Mouse (Mus musculus): ENCODE results near the gene Agtpbp1. TPM values are rescaled to one million over a fixed set of nuclear protein-coding genes. Genes with fewer than 3 reads are reported as not detected.

Agtpbp1 gene
- total RNA-seq, 1 experiment, result 25.0 TPM

DNA sequence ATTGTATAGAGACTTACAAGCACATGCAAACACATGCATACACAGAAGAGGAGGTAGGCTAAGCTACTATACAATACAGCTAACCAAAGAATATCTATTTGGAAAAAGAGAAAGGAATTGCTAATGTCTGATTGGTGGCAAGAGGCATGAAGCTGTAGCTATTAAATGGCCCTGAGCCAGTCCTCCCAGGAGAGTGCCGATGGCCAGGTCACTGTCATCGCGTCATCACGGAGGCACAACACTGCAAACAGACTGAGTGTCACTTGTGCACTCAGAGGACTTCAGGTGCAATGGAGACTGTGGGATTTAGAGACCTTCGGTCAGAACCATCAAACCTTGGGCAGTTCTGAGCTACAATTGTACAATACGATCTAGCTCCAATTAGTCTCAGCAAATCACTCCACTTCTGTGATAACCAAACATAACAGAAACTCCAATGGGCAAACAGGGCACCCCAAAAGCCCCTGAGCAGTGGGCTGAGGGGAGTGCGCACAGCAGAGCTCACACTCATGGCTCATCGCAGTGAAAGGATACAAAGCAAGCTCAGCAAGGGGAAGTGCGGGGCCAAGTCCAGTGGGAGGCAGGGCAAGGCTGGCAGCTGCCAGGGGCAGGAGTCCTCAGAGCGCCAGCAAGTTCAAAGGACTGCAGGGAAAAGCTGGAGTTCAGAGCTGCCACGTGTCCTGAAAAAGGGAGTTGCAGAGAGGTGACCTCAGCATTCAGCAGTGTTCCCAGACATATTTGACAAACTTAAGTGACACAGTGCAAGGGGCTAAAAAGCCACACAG, 130.8 kb downstream of the Agtpbp1 start:
- no peaks in the 10 kb centered on the region for H3K9me3 ChIP-seq (ENCODE audit: control insufficient read depth, insufficient read depth, low read depth, low read length)
- H3K27ac ChIP-seq (ENCODE audit: insufficient read depth, low read depth, low read length, poor library complexity, severe bottlenecking), result no peak overlapping the region
- H3K36me3 ChIP-seq (ENCODE audit: control insufficient read depth, insufficient read depth, low read length, poor library complexity, severe bottlenecking), result peaks cover 2% of the 10 kb centered on the region; the same call in 1 of the 2 replicates
- no peak overlapping the region for H3K9ac ChIP-seq (ENCODE audit: insufficient read depth, low read depth, low read length, poor library complexity, severe bottlenecking)
- no peak for DNase-seq (ENCODE audit: low read depth, low spot score)
- no peak overlapping the region for H3K4me3 ChIP-seq (ENCODE audit: insufficient read depth in 1 of 2, low read depth in 1 of 2, low read length in 2 of 2, poor library complexity in 1 of 2, severe bottlenecking in 1 of 2)
- TF ChIP-seq CHD2 (IDR thresholded peaks at IDR 0.05; ENCODE audit: low read depth, low read length), result no peak
- TF ChIP-seq ZC3H11A (IDR thresholded peaks at IDR 0.05; ENCODE audit: borderline replicate concordance, low read depth, low read length), result no peak
- TF ChIP-seq HCFC1 (IDR thresholded peaks at IDR 0.05; ENCODE audit: borderline replicate concordance, insufficient read depth, low read length), result no peak
- TF ChIP-seq ZNF384 (IDR thresholded peaks at IDR 0.05; ENCODE audit: low read depth, low read length), result no peak
- TF ChIP-seq MAFK (IDR thresholded peaks at IDR 0.05; ENCODE audit: insufficient read depth, low read depth, low read length), result no peak
- no peaks in the 10 kb centered on the region; a peak in 1 of 4 replicates for H3K4me1 ChIP-seq (ENCODE audit: control insufficient read depth in 2 of 2, insufficient read depth in 2 of 2, low read length in 2 of 2, poor library complexity in 1 of 2)
- in situ Hi-C loops (cut with MboI; ENCODE audit: low sequenced_read_pairs in 2 of 2, unreplicated experiment in 2 of 2), result no loop called here

GRCm38 (mm10) chr13:59453582-59453981, 131.4 kb downstream of the Agtpbp1 start:
- H3K27ac ChIP-seq (ENCODE audit: insufficient read depth, low read depth, low read length, poor library complexity, severe bottlenecking), result no peak overlapping the region
- no peak for DNase-seq (ENCODE audit: low read depth, low spot score)
- peaks cover 2% of the 10 kb centered on the region; the same call in 1 of the 2 replicates for H3K36me3 ChIP-seq (ENCODE audit: control insufficient read depth, insufficient read depth, low read length, poor library complexity, severe bottlenecking)
- TF ChIP-seq CHD2 (IDR thresholded peaks at IDR 0.05; ENCODE audit: low read depth, low read length), result no peak
- no peak for TF ChIP-seq ZNF384 (IDR thresholded peaks at IDR 0.05; ENCODE audit: low read depth, low read length)
- no peak for TF ChIP-seq ZC3H11A (IDR thresholded peaks at IDR 0.05; ENCODE audit: borderline replicate concordance, low read depth, low read length)
- no peak for TF ChIP-seq MAFK (IDR thresholded peaks at IDR 0.05; ENCODE audit: insufficient read depth, low read depth, low read length)
- no peak for TF ChIP-seq HCFC1 (IDR thresholded peaks at IDR 0.05; ENCODE audit: borderline replicate concordance, insufficient read depth, low read length)
- in situ Hi-C loops (cut with MboI; ENCODE audit: low sequenced_read_pairs in 2 of 2, unreplicated experiment in 2 of 2), result no loop called here
- H3K4me1 ChIP-seq (ENCODE audit: control insufficient read depth in 2 of 2, insufficient read depth in 2 of 2, low read length in 2 of 2, poor library complexity in 1 of 2), result no peaks in the 10 kb centered on the region; a peak in 1 of 4 replicates
- no peak overlapping the region for H3K9ac ChIP-seq (ENCODE audit: insufficient read depth, low read depth, low read length, poor library complexity, severe bottlenecking)
- no peak overlapping the region for H3K4me3 ChIP-seq (ENCODE audit: insufficient read depth in 1 of 2, low read depth in 1 of 2, low read length in 2 of 2, poor library complexity in 1 of 2, severe bottlenecking in 1 of 2)
- H3K9me3 ChIP-seq (ENCODE audit: control insufficient read depth, insufficient read depth, low read depth, low read length), result no peaks in the 10 kb centered on the region

- in situ Hi-C loops (cut with MboI; ENCODE audit: low sequenced_read_pairs in 2 of 2, unreplicated experiment in 2 of 2), result no loop called here
- no peak for DNase-seq (ENCODE audit: low read depth, low spot score)
- Histone ChIP-seq H3K4me1 (ENCODE audit: control insufficient read depth in 2 of 2, insufficient read depth in 2 of 2, low read length in 2 of 2, poor library complexity in 1 of 2) (no peaks in the 10 kb centered on the region; a peak in 1 of 4 replicates), H3K9ac (ENCODE audit: insufficient read depth, low read depth, low read length, poor library complexity, severe bottlenecking) (no peak overlapping the region), H3K36me3 (ENCODE audit: control insufficient read depth, insufficient read depth, low read length, poor library complexity, severe bottlenecking) (peaks cover 2% of the 10 kb centered on the region; the same call in 1 of the 2 replicates), H3K4me3 (ENCODE audit: insufficient read depth in 1 of 2, low read depth in 1 of 2, low read length in 2 of 2, poor library complexity in 1 of 2, severe bottlenecking in 1 of 2) (no peak overlapping the region), H3K27ac (ENCODE audit: insufficient read depth, low read depth, low read length, poor library complexity, severe bottlenecking) (no peak overlapping the region), H3K9me3 (ENCODE audit: control insufficient read depth, insufficient read depth, low read depth, low read length) (no peaks in the 10 kb centered on the region)
- TF ChIP-seq ZNF384 (IDR thresholded peaks at IDR 0.05; ENCODE audit: low read depth, low read length) (no peak), ZC3H11A (IDR thresholded peaks at IDR 0.05; ENCODE audit: borderline replicate concordance, low read depth, low read length) (no peak)
Observed at GRCm38 (mm10) chr13:59453045-59453444, 132.0 kb downstream of the Agtpbp1 start.

GRCm38 (mm10) chr13:59450840-59451239, 134.2 kb downstream of the Agtpbp1 start:
- no peak for DNase-seq (ENCODE audit: low read depth, low spot score)
- Histone ChIP-seq H3K36me3 (ENCODE audit: control insufficient read depth, insufficient read depth, low read length, poor library complexity, severe bottlenecking) (peaks cover 2% of the 10 kb centered on the region; the same call in 1 of the 2 replicates), H3K9ac (ENCODE audit: insufficient read depth, low read depth, low read length, poor library complexity, severe bottlenecking) (no peak overlapping the region), H3K9me3 (ENCODE audit: control insufficient read depth, insufficient read depth, low read depth, low read length) (no peaks in the 10 kb centered on the region), H3K27ac (ENCODE audit: insufficient read depth, low read depth, low read length, poor library complexity, severe bottlenecking) (no peak overlapping the region), H3K4me3 (ENCODE audit: insufficient read depth in 1 of 2, low read depth in 1 of 2, low read length in 2 of 2, poor library complexity in 1 of 2, severe bottlenecking in 1 of 2) (no peak overlapping the region), H3K4me1 (ENCODE audit: control insufficient read depth in 2 of 2, insufficient read depth in 2 of 2, low read length in 2 of 2, poor library complexity in 1 of 2) (no peaks in the 10 kb centered on the region; a peak in 1 of 4 replicates)
- no peak for TF ChIP-seq CHD2 (IDR thresholded peaks at IDR 0.05; ENCODE audit: low read depth, low read length)
- TF ChIP-seq MAFK (IDR thresholded peaks at IDR 0.05; ENCODE audit: insufficient read depth, low read depth, low read length), result no peak
- TF ChIP-seq HCFC1 (IDR thresholded peaks at IDR 0.05; ENCODE audit: borderline replicate concordance, insufficient read depth, low read length), result no peak
- TF ChIP-seq ZNF384 (IDR thresholded peaks at IDR 0.05; ENCODE audit: low read depth, low read length), result no peak
- TF ChIP-seq ZC3H11A (IDR thresholded peaks at IDR 0.05; ENCODE audit: borderline replicate concordance, low read depth, low read length), result no peak
- in situ Hi-C loops (cut with MboI; ENCODE audit: low sequenced_read_pairs in 2 of 2, unreplicated experiment in 2 of 2), result no loop called here
